Mouse (Mus musculus) adrenal gland, postnatal 36 days (tissue): ENCODE data around the gene Tra2a. TPM values are rescaled to one million over a fixed set of nuclear protein-coding genes. Genes with fewer than 3 reads are reported as not detected.

Source experiments
- DNase-seq, 2 experiments: peaks; one replicate each; pipeline ENCODE4 v3.0.0; 2021; ENCODE audit warnings: mixed read lengths in 1 of 2
- total RNA-seq, 2 experiments: library from RNA; stranded (reverse); gene quantifications; 2 replicates each; pipeline ENCODE4 v1.2.3; 2021

Tra2a gene
- total RNA-seq, 2 experiments from 2014 or later, result 53.4 to 103 TPM

DNA sequence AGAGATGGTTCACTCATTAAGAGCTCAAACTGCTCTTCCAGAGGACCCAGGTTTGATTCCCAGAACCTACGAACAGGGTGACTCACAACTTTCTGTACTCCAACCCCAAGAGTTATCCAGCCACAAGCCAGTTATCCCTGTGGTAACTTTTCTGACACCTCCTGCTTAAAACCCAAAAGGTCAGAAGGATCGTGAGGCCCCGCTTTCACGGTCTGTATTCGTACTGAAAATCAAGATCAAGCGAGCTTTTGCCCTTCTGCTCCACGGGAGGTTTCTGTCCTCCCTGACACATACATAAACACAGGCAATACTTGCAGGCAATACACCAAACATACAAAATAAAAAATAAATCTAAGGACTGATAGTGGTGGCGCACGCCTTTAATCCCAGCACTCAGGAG, 27.5 kb downstream of the Tra2a start:
- DNase-seq, result peak; percentile 100

DNA sequence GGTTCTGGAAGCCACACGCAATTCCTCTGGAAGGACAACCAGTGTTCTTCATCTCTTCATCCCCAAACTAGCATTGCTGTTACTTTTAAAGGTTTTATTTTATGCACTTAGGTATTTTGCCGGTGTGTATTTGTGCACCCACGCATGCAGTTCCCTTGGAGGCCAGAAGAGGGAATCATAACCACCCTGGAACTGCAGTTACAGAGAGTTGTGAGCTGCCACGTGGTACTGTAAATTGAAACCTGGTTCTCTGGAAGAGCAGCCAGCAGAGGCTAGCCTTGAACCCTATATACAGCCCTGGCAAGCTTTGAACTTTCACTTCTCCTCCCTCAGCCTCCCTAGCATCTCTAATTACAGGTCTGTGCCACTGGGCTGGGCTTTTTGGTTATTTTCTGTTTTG, 30.5 kb downstream of the Tra2a start:
- no peak for DNase-seq

DNA sequence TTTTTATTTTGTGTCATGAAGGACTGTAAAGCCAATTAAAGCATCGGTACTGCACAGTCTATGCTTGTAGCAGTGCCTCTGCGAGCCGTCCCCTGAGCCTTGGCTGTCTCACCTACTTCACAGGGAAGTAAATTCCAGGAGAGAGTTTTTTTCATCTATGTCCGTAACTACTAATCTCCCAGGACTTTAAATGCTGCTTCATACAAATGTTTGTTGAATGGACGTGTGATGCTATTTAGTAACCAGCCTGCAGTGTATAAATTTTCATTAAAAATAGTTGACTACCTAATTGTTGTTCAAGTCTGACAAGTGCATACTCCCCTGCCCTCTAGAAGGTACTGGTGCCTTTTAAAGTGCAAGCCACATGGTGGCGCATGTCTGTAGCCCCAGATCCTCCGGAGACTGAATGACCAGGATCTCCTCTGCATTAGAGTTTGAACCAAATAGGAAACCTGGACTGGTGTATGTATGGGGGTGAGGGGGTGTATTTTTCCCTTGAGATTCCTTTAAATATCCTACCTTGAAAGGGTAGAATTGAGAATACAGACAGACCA, 35.6 kb downstream of the Tra2a start:
- DNase-seq, result peak; percentile 16 to 46

- no peak for DNase-seq
These were observed 36.6 kb downstream of the Tra2a start for GRCm38 (mm10) chr6:49227184-49227735.

GRCm38 (mm10) chr6:49225728-49226123, 38.1 kb downstream of the Tra2a start:
- DNase-seq, result no peak

DNA sequence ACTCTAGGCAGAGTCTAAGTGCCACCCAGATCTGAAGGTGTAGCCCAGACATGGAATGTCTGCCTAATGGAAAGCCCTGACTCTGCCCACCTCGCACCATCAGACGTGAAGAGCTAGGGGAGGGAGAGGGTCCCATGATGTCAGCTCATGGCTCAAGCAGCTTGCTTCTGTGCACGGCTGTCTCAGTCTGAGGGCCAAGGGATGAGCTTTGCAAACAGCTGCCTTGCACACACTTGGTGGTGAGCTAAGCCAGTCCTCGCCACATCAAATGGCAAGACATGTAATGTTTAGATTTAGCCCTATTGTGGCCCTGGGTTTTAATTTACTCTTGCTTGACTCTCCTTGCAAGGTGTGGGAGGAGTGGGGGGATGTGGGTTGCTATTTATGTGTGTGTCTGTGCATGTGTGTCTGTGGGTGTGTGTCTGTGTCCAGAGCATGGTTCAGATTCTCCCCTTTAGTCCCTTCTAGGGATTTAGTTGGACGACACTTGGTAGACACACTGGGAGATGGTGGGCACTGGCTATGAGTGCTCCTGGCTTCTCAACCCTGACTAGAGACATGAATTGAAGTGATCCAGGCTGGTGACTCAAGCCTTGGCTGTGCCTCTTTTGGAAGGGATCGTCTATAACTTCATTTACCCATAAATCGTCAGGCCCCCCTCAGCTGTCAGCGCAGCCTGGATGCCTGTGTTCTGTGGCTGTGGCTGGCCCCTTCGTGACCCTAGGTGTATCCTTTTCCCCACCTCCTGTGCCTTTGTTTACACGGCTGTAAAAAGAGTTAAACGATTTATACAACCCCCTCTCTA, 38.7 kb downstream of the Tra2a start:
- DNase-seq, result no peak

GRCm38 (mm10) chr6:49221906-49222305, 41.9 kb downstream of the Tra2a start:
- DNase-seq, result no peak

DNA sequence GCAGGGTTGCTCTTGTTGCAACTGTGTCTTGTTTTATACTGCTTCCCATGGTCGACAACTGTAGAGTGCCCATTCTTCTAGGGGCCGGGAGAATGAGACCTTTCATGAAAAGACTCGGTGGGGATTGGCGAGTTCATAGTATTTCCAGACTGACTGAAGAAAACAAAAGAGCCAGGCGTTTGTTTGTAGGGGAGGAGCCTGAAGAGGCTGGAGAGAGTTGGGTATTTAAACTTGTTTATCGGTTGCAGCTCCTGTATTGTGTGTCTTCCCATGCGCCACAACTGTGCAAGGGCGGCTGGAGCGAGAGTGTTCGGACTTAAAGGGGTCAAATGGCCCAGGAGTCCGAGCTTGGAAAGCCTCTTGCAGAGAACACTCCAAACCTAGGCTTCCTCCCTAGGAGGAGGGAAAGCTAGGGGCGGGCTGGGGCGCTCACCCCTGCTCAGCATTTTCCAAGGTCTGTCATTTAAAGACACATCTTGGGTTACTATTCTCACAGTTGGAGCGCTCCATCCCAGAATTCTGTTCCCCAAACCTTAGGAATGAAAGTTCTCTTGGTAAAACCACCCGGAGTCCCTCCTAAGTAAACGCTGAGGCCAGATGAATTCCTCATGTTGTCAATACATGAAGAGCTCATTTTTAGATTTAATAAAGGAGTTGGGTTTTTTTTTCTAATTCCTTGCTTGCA, 43.8 kb downstream of the Tra2a start:
- no peak for DNase-seq

DNA sequence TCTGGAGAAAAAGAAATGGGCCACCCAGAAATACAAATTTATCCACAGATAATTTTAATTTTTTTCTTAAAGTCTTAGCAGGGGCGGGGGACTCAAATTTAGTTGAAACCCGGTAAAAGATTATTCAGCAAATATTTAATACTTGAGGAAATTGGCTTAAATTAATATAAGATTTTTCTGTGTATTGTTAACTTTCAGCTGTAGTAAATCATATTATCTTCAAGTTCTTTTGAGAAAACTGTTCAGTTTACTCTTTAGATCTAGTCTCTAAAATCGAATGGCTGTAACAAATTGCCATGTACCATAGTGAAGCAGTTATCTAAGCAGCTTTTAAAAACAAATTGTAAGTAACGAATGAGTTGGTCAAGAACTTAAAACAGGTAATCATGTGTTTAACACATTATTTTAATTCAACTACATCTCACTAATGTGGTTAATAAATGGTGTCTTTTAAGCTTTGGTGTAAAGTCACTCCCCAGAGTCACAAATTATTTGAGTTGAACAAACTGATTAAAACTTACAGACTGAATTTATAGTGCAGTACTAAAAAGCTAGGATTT, 44.8 kb downstream of the Tra2a start:
- no peak for DNase-seq

- DNase-seq, result no peak
These were observed 45.5 kb downstream of the Tra2a start for GRCm38 (mm10) chr6:49218275-49218802.

DNA sequence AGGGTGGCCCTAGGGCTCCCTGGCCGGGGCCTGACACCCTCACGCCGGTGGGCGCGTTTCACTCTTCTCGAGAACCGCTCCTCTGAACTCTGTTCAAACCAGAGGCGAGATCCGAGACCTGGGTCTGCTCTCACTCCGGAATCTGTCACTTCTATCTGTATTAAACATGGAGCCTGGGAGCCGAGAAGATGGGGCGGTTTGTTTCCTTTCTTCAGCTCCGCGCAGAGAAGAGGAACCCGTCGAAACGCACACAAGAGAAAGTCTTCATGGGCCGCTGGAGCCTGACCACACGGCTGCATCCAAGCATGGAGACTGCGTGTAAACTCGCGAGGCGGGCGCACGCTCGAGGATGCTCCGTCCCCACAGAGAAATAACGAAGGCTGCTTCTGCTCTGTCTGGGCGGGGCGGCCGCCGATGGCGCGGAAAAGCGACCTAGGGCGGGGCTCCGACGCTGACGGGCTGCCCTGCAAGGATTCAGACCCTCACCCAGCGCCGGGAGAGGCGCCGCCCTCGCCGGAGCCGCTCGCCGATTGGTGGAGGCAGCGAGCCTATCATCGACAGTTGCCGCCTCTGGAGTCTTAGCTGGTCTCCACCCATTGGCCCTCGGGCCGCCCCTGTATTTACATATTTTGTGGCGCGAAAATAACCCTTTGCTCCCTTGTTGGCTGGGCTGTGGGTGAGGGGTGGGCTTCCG, 46.1 kb downstream of the Tra2a start:
- peak; percentile 45 to 52 for DNase-seq

- no peak for DNase-seq
These were observed 46.9 kb downstream of the Tra2a start for GRCm38 (mm10) chr6:49216811-49217542.

DNA sequence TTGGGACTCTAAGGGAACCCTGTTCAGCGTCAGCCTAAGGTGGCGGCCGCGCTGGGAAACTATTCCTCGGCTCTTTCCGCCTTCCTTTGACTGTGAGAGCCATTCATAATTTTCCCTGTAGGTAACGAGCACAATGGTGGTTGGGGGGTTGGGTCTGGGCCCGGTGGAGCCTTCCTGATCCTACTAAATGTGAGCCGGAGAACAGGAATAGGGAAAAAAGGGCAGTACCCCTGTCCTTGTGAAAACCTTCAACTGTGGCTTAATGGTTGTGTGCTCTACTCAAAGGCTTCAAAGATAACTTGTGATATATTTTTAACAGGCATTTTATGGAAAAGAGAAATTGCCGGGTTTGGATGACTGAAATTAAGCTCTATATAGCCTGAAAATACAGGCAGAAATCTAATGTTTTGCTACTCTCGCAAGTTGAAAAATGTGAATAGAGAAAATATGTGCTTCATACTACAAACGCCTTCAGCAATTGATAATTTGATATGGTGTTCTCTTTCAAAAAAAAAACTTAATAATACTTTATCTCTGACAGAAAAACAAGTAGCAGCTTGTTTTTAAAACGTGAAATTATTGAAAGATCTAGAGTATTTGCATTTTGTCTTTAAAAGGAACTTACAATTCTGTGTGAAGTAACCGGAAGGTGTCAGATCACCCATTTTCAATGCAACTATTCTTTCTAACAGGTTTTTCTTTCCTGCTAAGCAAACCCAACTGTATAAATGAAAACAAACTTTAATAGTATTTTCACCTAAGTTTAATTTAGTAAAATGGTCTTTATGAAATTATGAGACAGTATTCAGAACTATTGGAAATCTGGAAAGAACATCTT, 47.9 kb downstream of the Tra2a start:
- DNase-seq, result no peak

- DNase-seq, result peak; percentile 38 to 48
These were observed 48.7 kb downstream of the Tra2a start, which contains the start of gene Igf2bp3 for GRCm38 (mm10) chr6:49214928-49215747. TSS of gene Igf2bp3 (minus strand) at chr6:49214957.

DNA sequence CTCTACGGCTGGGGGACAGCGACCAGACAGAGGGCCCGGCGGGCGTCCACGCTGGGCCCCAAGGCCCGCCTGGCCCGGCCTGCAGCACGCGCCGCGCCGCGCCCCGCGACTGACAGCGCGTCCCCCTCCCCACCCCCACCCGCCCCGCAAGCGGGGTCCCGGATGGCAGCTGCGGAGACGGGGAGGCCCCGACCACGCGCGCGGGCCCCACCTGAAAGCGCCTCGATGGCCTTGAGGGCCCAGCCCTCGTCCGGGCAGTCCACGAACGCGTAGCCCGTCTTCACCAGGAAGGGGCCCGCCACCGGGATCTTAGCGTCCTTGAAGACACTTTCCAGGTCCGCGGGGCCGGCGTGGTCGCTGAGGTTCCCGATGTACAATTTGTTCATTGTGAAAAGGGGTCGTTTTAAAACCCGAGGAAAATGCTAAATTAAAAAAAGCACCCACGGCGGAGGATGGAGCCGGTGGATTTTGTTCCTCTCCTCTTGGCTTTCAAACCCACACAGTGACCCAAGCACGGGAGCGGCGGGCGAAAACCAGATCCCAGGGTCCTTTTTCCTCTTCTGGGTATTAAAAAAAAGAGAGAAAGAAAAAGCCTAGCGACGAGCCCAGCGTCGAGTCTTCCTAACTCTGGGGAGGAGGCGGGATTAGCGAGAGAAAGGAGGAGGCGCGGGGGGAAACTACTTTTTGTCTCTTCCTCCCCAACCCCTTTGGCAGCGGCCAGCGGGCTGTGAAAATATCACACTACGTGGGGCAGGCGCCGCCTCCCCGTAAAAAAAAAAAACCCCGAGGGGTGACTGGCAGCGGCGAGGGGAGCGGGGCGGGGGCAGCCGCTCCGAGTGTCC, 49.5 kb downstream of the Tra2a start:
- DNase-seq, result peak; percentile 17 to 21

DNA sequence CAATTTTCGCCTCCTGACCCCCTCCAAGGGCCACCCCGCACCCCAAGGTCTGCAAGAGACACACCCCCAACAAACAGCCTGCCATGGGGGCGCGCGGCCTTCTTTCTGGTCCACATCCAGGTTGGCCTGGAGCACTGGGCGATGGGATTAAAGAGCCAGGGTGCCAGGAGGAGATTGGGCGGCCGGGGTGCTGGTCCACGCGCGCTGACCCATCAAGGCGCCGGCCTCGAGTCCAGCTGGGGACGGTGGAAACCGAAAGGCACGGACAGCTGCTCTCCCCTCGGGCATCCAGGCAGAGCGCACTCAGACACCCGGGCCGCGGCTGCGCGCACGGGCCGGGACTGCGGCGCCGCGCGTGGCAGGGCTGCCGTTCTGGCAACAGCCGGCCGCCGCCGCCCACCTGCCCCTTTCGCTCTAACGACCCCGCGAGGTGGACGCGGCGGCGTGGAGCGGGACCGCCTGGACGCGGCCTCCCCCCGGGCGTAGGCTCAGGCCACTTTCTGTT, 50.2 kb downstream of the Tra2a start:
- DNase-seq, result peak in 1 of 2 experiments; percentile 43

DNA sequence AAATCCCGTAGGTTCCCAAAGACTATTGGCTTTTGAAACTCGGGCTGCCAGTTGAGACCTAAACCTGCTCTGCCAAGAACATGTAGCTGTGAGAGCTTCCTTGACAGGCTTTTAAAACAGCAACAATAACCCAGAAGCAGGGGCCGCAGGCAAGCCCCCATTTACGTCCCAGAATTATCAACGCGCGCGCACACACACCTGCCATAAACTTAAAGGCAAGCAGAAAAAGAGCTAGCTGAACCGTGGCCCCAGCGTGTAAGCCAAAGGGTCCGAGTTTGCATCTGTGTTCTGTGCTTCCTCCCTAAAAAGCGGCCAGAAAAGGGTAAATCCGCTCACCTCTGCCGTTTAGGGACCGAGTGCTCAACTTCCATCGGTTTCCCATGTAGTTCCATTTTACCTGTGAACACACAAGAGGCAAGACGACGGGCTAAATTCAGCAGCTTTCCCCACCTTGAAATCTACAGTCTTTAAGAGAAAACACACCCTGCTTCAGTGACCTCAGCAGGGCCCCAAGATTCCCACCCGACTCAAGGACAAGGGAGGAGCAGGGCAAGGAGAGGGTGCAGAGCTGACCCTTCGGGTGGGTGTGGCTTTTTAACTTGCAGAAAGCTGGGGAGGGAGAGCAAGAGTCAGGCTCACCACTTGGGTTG, 50.8 kb downstream of the Tra2a start:
- DNase-seq, result no peak
